Mouse (Mus musculus) kidney, postnatal 4 days (tissue): ENCODE data around the gene Pithd1.

Source experiments
- DNase-seq, 2 experiments: peaks; one replicate each; pipeline ENCODE4 v3.0.0; 2021; ENCODE audit warnings: mixed read lengths in 2 of 2

Gene Pithd1

DNA sequence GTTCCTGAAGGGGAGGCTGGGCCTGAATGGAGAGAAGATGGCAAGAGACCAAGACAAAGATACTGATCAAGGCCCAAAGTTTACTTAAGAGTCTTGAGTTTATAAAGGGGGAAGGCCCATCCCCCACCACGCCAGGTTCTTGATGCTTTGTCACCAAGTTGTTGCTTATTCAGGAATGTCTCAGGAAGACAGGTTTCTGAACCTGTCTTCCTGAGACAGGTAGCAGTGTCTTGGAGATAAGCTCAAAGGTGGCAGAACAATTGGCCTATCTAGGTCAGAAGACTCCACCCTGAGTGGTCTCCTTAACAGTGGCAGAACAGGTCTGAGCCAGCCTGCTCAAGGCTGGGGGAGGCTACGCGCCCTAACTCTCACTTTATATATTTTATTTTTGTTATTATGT is 60.2 kb downstream of the Pithd1 start:
- no peak for DNase-seq

DNA sequence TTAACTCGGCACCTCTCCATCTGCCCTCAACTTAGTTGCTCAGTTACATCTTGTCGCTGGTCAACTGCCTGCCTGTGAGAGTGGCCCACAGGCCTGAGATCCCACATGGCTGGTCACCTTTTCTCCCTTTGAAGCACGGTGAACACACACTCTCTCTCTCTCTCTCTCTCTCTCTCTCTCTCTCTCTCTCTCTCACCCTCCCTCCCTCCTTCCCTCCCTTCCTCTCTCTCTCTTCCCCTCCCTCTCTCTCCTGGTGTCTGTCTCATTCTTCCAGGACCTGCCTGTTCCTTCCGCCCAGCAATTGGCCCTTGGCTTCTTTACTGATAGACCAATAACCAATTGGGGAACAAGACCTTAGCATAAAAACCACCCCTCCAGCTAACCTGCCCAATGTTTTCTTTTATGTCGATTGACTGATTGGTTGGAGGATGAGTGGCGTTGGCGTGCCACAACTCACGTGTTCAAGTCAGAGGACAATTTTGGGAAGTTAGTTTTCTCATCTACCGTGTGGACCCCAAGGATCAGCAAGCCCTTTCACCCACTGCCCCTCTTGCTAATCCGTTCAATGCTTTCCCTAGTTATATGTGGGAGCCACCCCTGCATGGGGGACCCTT is 60.8 kb downstream of the Pithd1 start:
- no peak for DNase-seq
